Mouse (Mus musculus): ENCODE data around the gene Tmem41b. TPM values are rescaled to one million over a fixed set of nuclear protein-coding genes. Genes with fewer than 3 reads are reported as not detected.

The Tmem41b gene
- polyA plus RNA-seq, 1 experiment = 39.7 TPM

- no peak overlapping the region for H3K27ac ChIP-seq (ENCODE audit: insufficient read depth, low read depth, low read length)
- no peaks in the 10 kb centered on the region for H3K27me3 ChIP-seq (ENCODE audit: control insufficient read depth, insufficient read depth, low read length)
- H3K36me3 ChIP-seq (ENCODE audit: control insufficient read depth, insufficient read depth, low read length) = no peaks in the 10 kb centered on the region
- TF ChIP-seq CTCF (IDR thresholded peaks at IDR 0.05; ENCODE audit: extremely low read depth, insufficient read length, insufficient replicate concordance, low read depth, low read length) (no peak), POLR2A (IDR thresholded peaks at IDR 0.05; ENCODE audit: low read depth, low read length) (no peak)
- 39% methylated on average over 6 of the region's 6 CpGs for WGBS
- no peaks in the 10 kb centered on the region for H3K4me1 ChIP-seq (ENCODE audit: control insufficient read depth, insufficient read depth, insufficient read length, low read length)
- no peak overlapping the region for H3K4me3 ChIP-seq (ENCODE audit: low read depth, low read length)
Measured at GRCm38 (mm10) chr7:109954622-109955401, 31.9 kb downstream of the Tmem41b start.

- no peaks in the 10 kb centered on the region for H3K4me1 ChIP-seq (ENCODE audit: control insufficient read depth, insufficient read depth, insufficient read length, low read length)
- TF ChIP-seq CTCF (IDR thresholded peaks at IDR 0.05; ENCODE audit: extremely low read depth, insufficient read length, insufficient replicate concordance, low read depth, low read length) (no peak), POLR2A (IDR thresholded peaks at IDR 0.05; ENCODE audit: low read depth, low read length) (no peak)
- 44% methylated on average over 4 of the region's 4 CpGs for WGBS
Measured at GRCm38 (mm10) chr7:109951297-109951696, 35.4 kb downstream of the Tmem41b start.

GRCm38 (mm10) chr7:109944421-109945034, 42.2 kb downstream of the Tmem41b start:
- Histone ChIP-seq H3K36me3 (ENCODE audit: control insufficient read depth, insufficient read depth, low read length) (no peaks in the 10 kb centered on the region), H3K27me3 (ENCODE audit: control insufficient read depth, insufficient read depth, low read length) (no peaks in the 10 kb centered on the region), H3K27ac (ENCODE audit: insufficient read depth, low read depth, low read length) (no peak overlapping the region), H3K4me1 (ENCODE audit: control insufficient read depth, insufficient read depth, insufficient read length, low read length) (no peaks in the 10 kb centered on the region), H3K4me3 (ENCODE audit: low read depth, low read length) (no peak overlapping the region)
- WGBS = 51% methylated on average over 6 of the region's 6 CpGs
- TF ChIP-seq CTCF (IDR thresholded peaks at IDR 0.05; ENCODE audit: extremely low read depth, insufficient read length, insufficient replicate concordance, low read depth, low read length) (no peak), POLR2A (IDR thresholded peaks at IDR 0.05; ENCODE audit: low read depth, low read length) (no peak)

More at GRCm38 (mm10) chr7:109951297-109951696, 35.4 kb downstream of the Tmem41b start:
- H3K36me3 ChIP-seq (ENCODE audit: control insufficient read depth, insufficient read depth, low read length) = no peaks in the 10 kb centered on the region
- no peaks in the 10 kb centered on the region for H3K27me3 ChIP-seq (ENCODE audit: control insufficient read depth, insufficient read depth, low read length)
- no peak overlapping the region for H3K4me3 ChIP-seq (ENCODE audit: low read depth, low read length)
- H3K27ac ChIP-seq (ENCODE audit: insufficient read depth, low read depth, low read length) = no peak overlapping the region

GRCm38 (mm10) chr7:109929628-109930027, 57.1 kb downstream of the Tmem41b start:
- Histone ChIP-seq H3K4me1 (ENCODE audit: control insufficient read depth, insufficient read depth, insufficient read length, low read length) (no peaks in the 10 kb centered on the region), H3K36me3 (ENCODE audit: control insufficient read depth, insufficient read depth, low read length) (no peaks in the 10 kb centered on the region; the same call in 1 of the 2 replicates), H3K27me3 (ENCODE audit: control insufficient read depth, insufficient read depth, low read length) (no peaks in the 10 kb centered on the region), H3K27ac (ENCODE audit: insufficient read depth, low read depth, low read length) (no peak overlapping the region), H3K4me3 (ENCODE audit: low read depth, low read length) (no peak overlapping the region)
- TF ChIP-seq POLR2A (IDR thresholded peaks at IDR 0.05; ENCODE audit: low read depth, low read length) (no peak), CTCF (IDR thresholded peaks at IDR 0.05; ENCODE audit: extremely low read depth, insufficient read length, insufficient replicate concordance, low read depth, low read length) (no peak)

- Histone ChIP-seq H3K4me1 (ENCODE audit: control insufficient read depth, insufficient read depth, insufficient read length, low read length) (no peaks in the 10 kb centered on the region), H3K36me3 (ENCODE audit: control insufficient read depth, insufficient read depth, low read length) (no peaks in the 10 kb centered on the region; the same call in 1 of the 2 replicates), H3K4me3 (ENCODE audit: low read depth, low read length) (no peak overlapping the region), H3K27me3 (ENCODE audit: control insufficient read depth, insufficient read depth, low read length) (no peaks in the 10 kb centered on the region), H3K27ac (ENCODE audit: insufficient read depth, low read depth, low read length) (no peak overlapping the region)
- 90% methylated on average over 6 of the region's 6 CpGs for WGBS
- TF ChIP-seq POLR2A (IDR thresholded peaks at IDR 0.05; ENCODE audit: low read depth, low read length) = no peak
- no peak for TF ChIP-seq CTCF (IDR thresholded peaks at IDR 0.05; ENCODE audit: extremely low read depth, insufficient read length, insufficient replicate concordance, low read depth, low read length)
Measured at GRCm38 (mm10) chr7:109928365-109928764, 58.4 kb downstream of the Tmem41b start.

GRCm38 (mm10) chr7:109924965-109925364, 61.8 kb downstream of the Tmem41b start:
- no peak for TF ChIP-seq POLR2A (IDR thresholded peaks at IDR 0.05; ENCODE audit: low read depth, low read length)
- Histone ChIP-seq H3K4me3 (ENCODE audit: low read depth, low read length) (no peak overlapping the region), H3K36me3 (ENCODE audit: control insufficient read depth, insufficient read depth, low read length) (no peaks in the 10 kb centered on the region; the same call in 1 of the 2 replicates), H3K27me3 (ENCODE audit: control insufficient read depth, insufficient read depth, low read length) (no peaks in the 10 kb centered on the region), H3K27ac (ENCODE audit: insufficient read depth, low read depth, low read length) (no peak overlapping the region), H3K4me1 (ENCODE audit: control insufficient read depth, insufficient read depth, insufficient read length, low read length) (no peaks in the 10 kb centered on the region)
- 42% methylated on average over 2 of the region's 2 CpGs for WGBS

- Histone ChIP-seq H3K4me1 (ENCODE audit: control insufficient read depth, insufficient read depth, insufficient read length, low read length) (no peaks in the 10 kb centered on the region), H3K27me3 (ENCODE audit: control insufficient read depth, insufficient read depth, low read length) (no peaks in the 10 kb centered on the region), H3K4me3 (ENCODE audit: low read depth, low read length) (no peak overlapping the region), H3K36me3 (ENCODE audit: control insufficient read depth, insufficient read depth, low read length) (no peaks in the 10 kb centered on the region; the same call in 1 of the 2 replicates), H3K27ac (ENCODE audit: insufficient read depth, low read depth, low read length) (no peak overlapping the region)
- 92% methylated on average over 4 of the region's 4 CpGs for WGBS
- TF ChIP-seq CTCF (IDR thresholded peaks at IDR 0.05; ENCODE audit: extremely low read depth, insufficient read length, insufficient replicate concordance, low read depth, low read length) = no peak
- TF ChIP-seq POLR2A (IDR thresholded peaks at IDR 0.05; ENCODE audit: low read depth, low read length) = no peak
Measured at GRCm38 (mm10) chr7:109922889-109923288, 63.8 kb downstream of the Tmem41b start.

Other genes starting within 250 kb of the Tmem41b start
- gene Tmem9b, start 234.1 kb downstream of the Tmem41b start, polyA plus RNA-seq (2012; rRNA removed) = 26.4 and 53.9 TPM in 2 replicates
- 0.04 and 1.1 TPM in 2 replicates for gene Nrip3, start 204.9 kb downstream of the Tmem41b start, polyA plus RNA-seq (2012; rRNA removed)
- 1.2 and 1.6 TPM in 2 replicates for gene Scube2, start 121.2 kb downstream of the Tmem41b start, polyA plus RNA-seq (2012; rRNA removed)
- gene Dennd5a, start 26.5 kb downstream of the Tmem41b start, polyA plus RNA-seq (2012; rRNA removed) = 8.6 and 11.7 TPM in 2 replicates
- 3.1 and 11.0 TPM in 2 replicates for gene Ipo7, start 31.3 kb upstream of the Tmem41b start, polyA plus RNA-seq (2012; rRNA removed)
- gene Zfp143, start 74.3 kb upstream of the Tmem41b start, polyA plus RNA-seq (2012; rRNA removed) = 7.9 and 13.8 TPM in 2 replicates
- gene Wee1, start 135.1 kb upstream of the Tmem41b start, polyA plus RNA-seq (2012; rRNA removed) = 3.6 and 8.3 TPM in 2 replicates
- gene Swap70, start 234.8 kb upstream of the Tmem41b start, polyA plus RNA-seq (2012; rRNA removed) = 4.3 and 9.7 TPM in 2 replicates

All from small intestine, adult 2 months (tissue).